ENCODE assay signal across 17 mouse cellular contexts in genomic region chr2:19670851-19671688, GRCm38 (mm10).
"Had no signal": no experiment of that assay in that cellular context is flagged by ENCODE, and none has a peak within 500 bp of the region (broad histone marks: within the 10 kb centered on the region; RNA-seq: fewer than 3 reads in every experiment).

No protein-coding gene starts in this region.

- ATAC-seq: midbrain, embryonic 16.5 days had no signal

- H3K36me3 ChIP-seq: limb, embryonic 13.5 days; liver, embryonic 15.5 days; midbrain, embryonic 12.5 days; neural tube, embryonic 13.5 days had no signal

- H3K27ac ChIP-seq: layer of hippocampus, adult 2 months; limb, embryonic 13.5 days; liver, embryonic 15.5 days; midbrain, embryonic 12.5 days; neural tube, embryonic 13.5 days had no signal

- H3K27me3 ChIP-seq: limb, embryonic 13.5 days; liver, embryonic 15.5 days; megakaryocyte, embryonic 14.5 days; midbrain, embryonic 12.5 days; neural tube, embryonic 13.5 days had no signal

- DNase-seq: kidney, postnatal 10 days; kidney, postnatal 4 days; left cerebral cortex, postnatal 4 days; lung, embryonic 14.5 days; lung, postnatal 10 days; lung, postnatal 4 days; retina, postnatal 1 day; right cerebral cortex, postnatal 14 days; thymus, postnatal 36 days had no signal

- H3K9me3 ChIP-seq: liver, embryonic 15.5 days; midbrain, embryonic 12.5 days; neural tube, embryonic 13.5 days had no signal

- H3K4me1 ChIP-seq: liver, embryonic 15.5 days; megakaryocyte, embryonic 14.5 days; midbrain, embryonic 12.5 days; neural tube, embryonic 13.5 days had no signal

- H3K9ac ChIP-seq: limb, embryonic 13.5 days; liver, embryonic 15.5 days; lung, embryonic 14.5 days; midbrain, embryonic 12.5 days; neural tube, embryonic 13.5 days had no signal

- H3K4me2 ChIP-seq: limb, embryonic 13.5 days; liver, embryonic 11.5 days; liver, embryonic 15.5 days; lung, embryonic 14.5 days; midbrain, embryonic 12.5 days; neural tube, embryonic 13.5 days had no signal

- H3K4me3 ChIP-seq: layer of hippocampus, adult 2 months; limb, embryonic 13.5 days; liver, embryonic 15.5 days; megakaryocyte, embryonic 14.5 days; midbrain, embryonic 12.5 days; neural tube, embryonic 13.5 days had no signal
